Mouse (Mus musculus) adrenal gland, postnatal 10 days (tissue): Measurements from ENCODE around the gene Ampd1. TPM values are rescaled to one million over a fixed set of nuclear protein-coding genes. Genes with fewer than 3 reads are reported as not detected.

ENCODE experiments used
- DNase-seq: peaks from one replicate; pipeline ENCODE4 v3.0.0; 2021; ENCODE audit warnings: mixed read lengths
- long read RNA-seq, 2 experiments: library from polyadenylated mRNA; stranded (forward); transcript quantifications; one replicate each; pipeline ENCODE4 v2.0.0; 2021
- total RNA-seq, 2 experiments: library from RNA; stranded (reverse); gene quantifications; 2 replicates each; pipeline ENCODE4 v1.2.3; 2021

The Ampd1 gene
- 10 to 100 TPM in 1 of 2 experiments, 1 to 10 TPM in 1; 8.3 to 19.9 TPM for total RNA-seq
- long read RNA-seq, experiment 1, partial matches to known transcripts = 4 of 6 reads
- long read RNA-seq, experiment 1, other reads (novel, unspliced or antisense) = 2 of 6 reads
- long read RNA-seq, experiment 2, partial matches to known transcripts = 0 of 1 reads
- long read RNA-seq, experiment 2, other reads (novel, unspliced or antisense) = 1 of 1 reads

DNA sequence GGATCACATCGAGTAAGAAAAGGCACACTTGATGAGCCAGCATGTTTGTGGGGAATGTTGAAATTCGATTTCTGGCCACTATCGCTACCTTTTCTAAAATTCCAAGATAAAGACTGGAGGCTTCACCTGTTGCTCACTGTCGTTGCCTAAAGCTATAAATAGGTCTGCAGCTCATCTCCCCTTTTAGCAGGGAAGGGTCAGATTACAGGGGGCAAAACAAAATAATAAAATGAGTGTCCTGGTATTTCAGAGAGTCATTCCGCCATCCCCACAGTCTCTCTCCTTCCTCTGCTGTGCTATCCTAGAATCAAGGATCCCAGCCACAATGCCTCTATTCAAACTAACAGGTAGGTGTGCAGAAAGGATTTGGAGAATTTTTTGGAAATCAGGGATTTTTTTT lies at the start of gene Ampd1:
Gene Ampd1, plus strand, starts transcription at position 244 of the 400 bp plus-strand sequence.
- DNase-seq = no peak

GRCm38 (mm10) chr3:103026174-103026573 lies 47.6 kb upstream of the Ampd1 start:
- DNase-seq = no peak

- no peak for DNase-seq
Observed at GRCm38 (mm10) chr3:103040285-103040684, 33.5 kb upstream of the Ampd1 start.

- no peak for DNase-seq
Observed at GRCm38 (mm10) chr3:103040861-103041379, 32.9 kb upstream of the Ampd1 start.

DNA sequence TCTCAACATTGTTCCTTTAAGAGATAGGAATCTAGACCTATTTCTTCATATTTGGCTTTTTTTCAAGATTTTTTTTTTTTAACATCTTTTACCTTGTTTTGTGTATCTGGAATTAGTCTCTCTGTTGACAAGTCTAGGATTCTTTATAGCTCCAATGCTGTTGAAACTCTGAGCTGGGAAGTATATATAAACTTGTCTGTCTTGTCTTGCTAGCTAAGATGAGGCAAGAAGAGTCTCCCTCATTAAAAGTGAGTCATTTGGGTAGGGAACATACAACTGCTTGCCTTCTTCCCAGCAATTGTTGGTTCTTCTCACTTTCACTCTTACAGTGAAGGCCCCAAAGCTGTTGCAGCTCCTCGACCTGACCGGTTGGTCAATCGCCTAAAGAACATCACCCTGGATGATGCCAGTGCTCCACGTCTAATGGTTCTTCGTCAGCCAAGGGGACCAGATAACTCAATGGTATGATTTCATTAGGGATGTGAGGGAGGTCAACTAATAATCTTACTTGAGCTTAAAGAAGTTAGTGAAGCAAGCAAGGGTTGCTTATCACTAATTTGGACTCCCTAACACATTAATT lies 17.7 kb upstream of the Ampd1 start:
- DNase-seq = no peak

GRCm38 (mm10) chr3:103057752-103058151 lies 16.1 kb upstream of the Ampd1 start:
- no peak for DNase-seq

GRCm38 (mm10) chr3:103058207-103059157 lies 15.3 kb upstream of the Ampd1 start, which contains the start of gene Nras:
Gene Nras, plus strand, starts transcription at chr3:103058285.
- DNase-seq = peak; percentile 99

DNA sequence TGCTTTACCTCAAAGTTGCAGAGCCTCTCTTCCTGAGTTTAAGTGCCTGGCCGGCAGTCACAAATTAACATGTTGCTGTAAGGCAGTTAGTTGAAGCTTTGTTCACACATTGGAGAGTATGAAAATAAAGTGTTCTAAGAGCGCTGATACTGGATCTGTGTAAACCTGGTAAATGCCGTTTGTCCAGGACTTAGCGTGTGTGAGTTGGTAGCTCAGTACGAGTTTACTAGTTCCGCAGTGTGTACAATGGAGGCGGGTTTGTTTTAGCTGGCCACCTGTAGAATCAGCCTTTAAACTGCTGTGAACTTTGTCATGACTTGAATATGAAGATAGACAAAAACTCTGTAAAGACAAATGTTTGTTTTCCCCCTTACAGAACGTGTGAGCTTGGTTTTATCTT lies 6.9 kb upstream of the Ampd1 start:
- no peak for DNase-seq

DNA sequence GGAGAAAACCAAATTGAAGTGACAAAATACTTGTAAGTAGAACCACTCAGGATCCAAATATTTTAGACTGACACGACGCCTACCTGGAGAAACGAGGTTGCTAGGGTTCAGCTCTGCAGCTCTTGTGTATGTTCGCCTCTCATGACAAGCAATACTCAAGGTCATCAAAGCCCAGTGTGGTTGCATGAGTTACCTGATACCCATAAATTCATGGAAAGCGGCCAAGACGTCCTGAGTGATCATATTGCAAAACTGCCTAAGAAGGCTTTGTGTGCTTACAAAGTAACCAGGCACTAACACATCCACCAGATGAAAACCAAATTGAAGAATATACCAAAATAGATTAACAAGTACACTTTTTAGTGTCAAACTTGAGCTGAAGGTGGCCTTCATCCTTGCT lies 4.8 kb upstream of the Ampd1 start:
- no peak for DNase-seq

DNA sequence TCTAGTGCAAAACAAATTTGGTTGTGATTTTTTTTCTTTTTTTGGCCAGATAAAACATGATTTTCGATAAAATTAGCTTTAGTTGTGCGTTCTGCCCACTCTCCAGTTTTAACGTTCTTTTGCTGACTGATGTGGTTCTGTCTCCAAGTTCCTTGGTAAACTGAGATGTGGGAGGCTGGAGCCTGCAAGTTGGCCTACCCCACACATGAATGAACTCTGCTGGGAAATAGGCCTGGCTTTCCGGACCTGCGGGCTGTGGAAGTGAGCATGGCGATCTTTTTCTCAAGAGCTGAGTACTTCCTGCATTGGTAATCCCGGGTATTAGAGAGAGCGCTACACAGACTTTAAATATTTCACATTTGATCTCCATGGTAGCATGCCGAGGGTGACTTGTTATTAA lies 2.1 kb downstream of the Ampd1 start:
- DNase-seq = no peak

DNA sequence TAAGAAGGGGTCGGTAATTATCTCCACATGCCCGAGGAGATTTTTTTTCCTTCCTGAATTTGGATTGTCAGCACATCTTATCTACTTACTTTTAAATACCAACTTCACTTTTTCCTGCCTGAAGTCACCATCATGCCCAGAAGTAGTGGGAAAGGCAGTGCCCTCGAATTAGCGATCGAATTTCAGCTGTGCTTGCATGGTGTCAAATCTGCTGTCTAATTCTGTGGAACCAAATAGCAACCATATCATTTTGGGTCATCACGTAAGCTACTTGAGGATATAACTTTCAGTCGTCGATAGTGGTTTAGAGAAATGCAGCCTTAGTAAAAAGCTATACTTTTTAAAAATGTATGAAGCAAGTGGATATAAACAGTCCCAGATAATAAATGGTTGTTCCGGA lies 2.7 kb downstream of the Ampd1 start:
- no peak for DNase-seq

DNA sequence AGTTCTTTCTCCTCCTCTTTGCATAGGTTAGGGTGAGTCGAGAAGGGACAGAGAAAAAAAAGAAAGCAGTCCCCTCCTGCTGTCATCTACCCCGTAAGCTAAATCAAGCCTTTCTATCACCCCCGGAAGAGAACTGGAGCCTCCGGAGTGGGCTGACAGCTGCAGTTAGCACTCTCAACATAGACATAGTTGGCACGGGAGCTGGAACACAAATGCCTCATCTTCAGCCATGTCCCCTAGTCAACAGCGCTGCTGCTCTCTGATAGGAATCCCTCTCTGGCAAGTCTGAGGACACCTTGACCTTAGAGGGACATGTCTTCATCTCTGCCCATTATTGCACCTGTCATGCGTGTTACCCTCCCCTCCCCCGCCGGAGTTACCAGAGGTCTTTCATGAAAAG lies 5.5 kb downstream of the Ampd1 start:
- DNase-seq = no peak

DNA sequence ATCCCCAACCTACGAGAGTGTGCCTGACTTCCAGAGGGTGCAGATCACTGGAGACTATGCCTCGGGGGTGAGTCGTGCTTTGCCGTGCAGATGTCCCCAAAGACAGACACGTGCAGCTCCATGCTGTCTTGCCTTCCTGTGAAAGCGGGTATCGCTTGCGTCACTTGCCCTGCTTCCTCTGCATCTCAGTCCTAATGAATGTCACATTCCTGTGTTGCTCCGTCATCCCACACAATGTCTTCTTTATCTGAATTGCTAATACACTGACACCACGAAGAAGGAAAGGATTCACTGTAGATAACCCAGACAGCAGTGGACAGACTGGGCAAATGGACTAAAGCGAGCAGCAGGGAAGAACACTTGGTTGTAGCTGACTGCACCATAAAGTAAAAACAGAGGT lies 7.2 kb downstream of the Ampd1 start:
- DNase-seq = no peak

DNA sequence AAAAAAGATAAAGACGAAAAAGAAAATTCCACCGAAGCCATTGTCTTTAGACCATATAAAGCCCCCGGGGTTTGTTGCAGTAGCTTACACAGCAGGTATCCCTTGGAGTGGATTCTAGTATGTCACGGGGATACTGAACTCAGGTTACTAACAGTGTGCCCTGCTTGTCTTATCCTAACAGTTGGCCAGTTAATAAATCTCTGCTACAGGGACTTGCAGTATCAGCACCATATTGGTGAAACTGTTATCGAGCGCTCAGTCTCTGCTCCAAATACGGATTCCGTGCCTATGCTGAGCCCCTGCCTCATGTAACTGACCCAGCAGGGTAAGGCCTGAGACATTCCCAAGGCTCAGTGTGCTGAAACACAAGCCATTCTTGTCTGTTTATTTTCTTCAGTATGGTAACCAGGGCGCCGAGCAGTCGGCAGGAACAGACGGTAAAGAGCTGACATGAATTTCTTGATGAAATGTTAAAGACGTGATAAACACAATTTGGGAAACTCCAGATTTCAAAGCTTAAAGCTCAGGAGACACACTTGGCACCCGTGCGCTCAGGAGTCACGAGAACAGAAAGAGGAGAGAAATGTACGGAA lies 8.1 kb downstream of the Ampd1 start:
- DNase-seq = no peak

GRCm38 (mm10) chr3:103082761-103083160 lies 8.9 kb downstream of the Ampd1 start:
- DNase-seq = no peak

- no peak for DNase-seq
Observed at GRCm38 (mm10) chr3:103085986-103086385, 12.2 kb downstream of the Ampd1 start.

DNA sequence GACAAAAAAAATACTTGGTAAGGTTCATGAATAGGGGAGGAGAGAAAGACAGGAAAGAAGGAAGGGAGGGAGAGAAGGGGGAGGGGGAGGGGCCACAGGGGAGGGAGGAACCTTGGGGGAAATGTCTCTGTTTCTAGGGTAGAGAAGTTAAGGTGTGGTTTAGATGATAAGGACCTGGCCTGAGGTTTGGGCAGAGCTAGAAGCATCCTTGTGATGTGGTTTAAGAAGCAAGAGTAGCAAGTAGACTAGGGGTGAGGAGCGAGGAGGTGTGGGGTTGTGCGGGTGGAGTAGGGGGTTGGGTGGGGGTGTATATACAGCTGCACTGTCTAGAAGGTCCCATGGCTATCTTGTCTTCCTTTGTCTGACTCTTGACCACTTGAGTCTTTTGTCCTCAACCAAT lies 17.9 kb downstream of the Ampd1 start:
- no peak for DNase-seq

DNA sequence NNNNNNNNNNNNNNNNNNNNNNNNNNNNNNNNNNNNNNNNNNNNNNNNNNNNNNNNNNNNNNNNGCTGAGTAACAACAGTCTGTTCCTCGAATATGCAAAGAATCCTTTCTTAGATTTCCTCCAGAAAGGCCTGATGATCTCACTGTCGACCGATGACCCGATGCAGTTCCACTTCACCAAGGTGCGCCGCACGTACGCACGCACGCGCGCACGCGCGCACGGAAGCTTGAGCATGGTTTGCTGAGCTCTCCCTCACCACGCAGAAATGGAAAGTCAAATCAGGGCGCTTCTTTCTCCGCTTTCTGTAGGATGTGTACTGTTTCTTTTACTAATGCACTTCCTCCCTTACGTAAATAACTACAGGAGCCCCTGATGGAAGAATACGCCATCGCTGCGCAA lies 24.8 kb downstream of the Ampd1 start:
- no peak for DNase-seq

- DNase-seq = no peak
Observed at GRCm38 (mm10) chr3:103099667-103100066, 25.9 kb downstream of the Ampd1 start.

GRCm38 (mm10) chr3:103100735-103101134 lies 26.9 kb downstream of the Ampd1 start:
- DNase-seq = no peak

GRCm38 (mm10) chr3:103101194-103101593 lies 27.4 kb downstream of the Ampd1 start:
- DNase-seq = no peak

GRCm38 (mm10) chr3:103101909-103102308 lies 28.1 kb downstream of the Ampd1 start:
- peak; percentile 3 for DNase-seq
